Mouse (Mus musculus) thymus, adult 2 months (tissue): ENCODE results near the gene Pepd.

ENCODE experiments used
- CTCF ChIP-seq: fragments of 200-500 bp; IDR thresholded peaks from 2 replicates; pipeline ENCODE4 v1.5.1; 2012; ENCODE audit warnings: mild to moderate bottlenecking, control low read depth, low read length, moderate library complexity, borderline replicate concordance; ENCODE audit not compliant: control insufficient read depth, poor library complexity, insufficient read depth; ENCODE audit errors: extremely low read depth
- POLR2A ChIP-seq: fragments of 200-500 bp; IDR thresholded peaks from 2 replicates; pipeline ENCODE4 v1.6.1; 2012; ENCODE audit warnings: mild to moderate bottlenecking, low read length, control low read depth, moderate library complexity; ENCODE audit not compliant: control insufficient read depth, poor library complexity, insufficient read depth; ENCODE audit errors: extremely low read depth

DNA sequence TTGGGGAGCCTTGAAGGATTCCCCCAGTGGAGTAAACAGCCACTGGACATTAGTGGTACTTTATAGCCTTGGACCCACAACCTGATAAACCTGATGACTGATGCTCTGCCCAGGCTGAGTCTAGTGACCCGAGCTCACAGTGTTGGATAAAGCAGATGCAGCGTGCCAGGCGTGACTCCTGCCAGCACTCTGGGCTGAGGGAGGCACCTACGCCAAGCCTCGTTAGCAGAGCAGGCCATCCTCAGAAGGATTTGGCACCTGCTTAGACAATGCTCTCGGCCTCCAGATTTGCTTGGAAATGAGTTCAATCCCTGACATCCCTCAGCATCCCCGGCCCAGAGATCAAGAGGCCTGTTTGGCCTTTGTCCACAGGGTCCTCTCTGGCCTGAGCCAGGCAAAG, 94.5 kb downstream of the Pepd start:
- TF ChIP-seq POLR2A (no peak), CTCF (no peak)
